Mouse (Mus musculus): Measurements from ENCODE around the gene Cd4.
A peak's percentile ranks its signal among the peaks of the same experiment; 100 is the strongest.

Cd4 gene

DNA sequence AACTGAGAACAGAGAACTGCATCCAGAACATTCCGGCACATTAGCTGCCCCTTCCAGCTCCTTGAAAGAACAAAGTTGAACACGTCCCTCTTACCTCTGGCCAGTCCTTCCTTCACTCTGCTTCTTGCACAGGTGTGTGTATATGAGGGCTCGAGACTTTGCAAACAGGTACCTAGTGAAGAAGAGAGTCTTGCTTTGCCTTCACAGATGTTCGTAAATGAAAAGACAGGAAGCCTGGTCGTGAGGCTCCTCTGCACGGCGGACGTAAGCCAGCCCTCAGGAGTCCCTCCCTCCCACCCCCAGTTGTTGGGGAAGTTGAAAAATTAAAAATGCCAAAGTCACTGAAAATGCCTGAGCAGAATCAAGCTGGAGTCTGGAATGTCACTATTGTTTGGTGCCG lies at the start of gene Cd4:
TSS of gene Cd4 (minus strand) at position 236 of the 400 bp plus-strand sequence.
- DNase-seq (ENCODE audit: low read depth), result no peak

- no peak for DNase-seq (ENCODE audit: low read depth)
Observed at GRCm38 (mm10) chr6:124937493-124937892, 49.5 kb upstream of the Cd4 start.

DNA sequence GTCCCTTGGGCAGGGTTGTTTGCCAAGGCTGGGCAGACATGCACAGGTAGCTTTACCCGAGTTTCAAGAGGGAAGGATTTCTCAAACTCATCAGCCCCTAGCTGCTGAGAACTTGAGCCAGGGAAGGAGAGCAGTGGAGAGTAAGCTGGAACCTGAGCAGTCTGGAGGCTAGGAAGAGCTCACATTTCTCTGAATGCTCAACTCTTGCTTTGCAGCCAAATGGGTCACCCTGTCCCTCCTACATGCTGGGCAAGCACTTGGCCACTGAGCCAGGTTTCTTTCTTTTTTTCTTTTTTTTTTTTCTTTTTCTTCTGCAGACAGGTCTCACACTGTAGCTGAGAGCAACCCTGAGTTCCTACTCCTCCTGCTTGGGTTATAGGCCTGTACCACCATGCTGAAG lies 48.7 kb upstream of the Cd4 start:
- no peak for DNase-seq (ENCODE audit: low read depth)

DNA sequence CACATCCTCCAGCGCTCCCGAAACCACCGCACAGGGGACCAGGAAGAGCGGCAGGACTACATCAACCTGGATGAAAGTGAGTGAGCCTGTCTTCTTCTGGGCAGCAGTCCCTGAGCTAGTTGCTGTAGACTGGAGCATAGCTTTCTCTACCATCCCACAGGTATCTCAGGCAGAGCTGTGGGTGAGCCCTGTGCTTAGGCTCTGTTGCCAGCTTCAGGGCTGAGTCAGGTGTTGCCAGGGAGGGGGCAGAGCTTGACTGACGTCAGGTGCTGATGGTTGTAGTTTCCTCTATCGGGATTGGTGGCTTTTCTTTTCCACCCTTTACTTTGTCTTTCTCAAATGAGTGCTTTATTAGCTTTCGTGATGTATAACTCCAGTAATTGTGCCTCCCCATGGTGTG lies 46.6 kb upstream of the Cd4 start:
- no peak for DNase-seq (ENCODE audit: low read depth)

DNA sequence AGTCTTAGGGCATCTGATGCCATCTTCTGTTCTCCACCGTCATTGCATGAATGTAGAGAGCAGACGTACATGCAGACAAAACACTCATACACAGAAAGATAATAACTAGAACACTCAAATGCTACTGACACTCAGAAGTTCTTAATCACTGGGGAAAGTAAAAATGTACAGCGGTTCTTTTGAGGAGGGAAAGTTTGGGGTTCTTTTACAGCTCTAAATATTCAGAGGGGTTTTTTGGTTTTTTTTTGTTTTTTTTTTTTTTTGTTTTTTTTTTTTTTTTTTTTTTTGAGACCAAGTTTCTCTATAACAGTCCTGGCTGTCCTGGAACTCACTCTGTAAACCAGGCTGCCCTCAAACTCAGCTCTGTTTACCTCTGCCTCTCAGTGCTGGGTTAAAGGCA lies 45.1 kb upstream of the Cd4 start:
- DNase-seq (ENCODE audit: low read depth), result peak; percentile 23

- DNase-seq (ENCODE audit: low read depth), result no peak
Observed at GRCm38 (mm10) chr6:124932314-124932695, 44.3 kb upstream of the Cd4 start.

DNA sequence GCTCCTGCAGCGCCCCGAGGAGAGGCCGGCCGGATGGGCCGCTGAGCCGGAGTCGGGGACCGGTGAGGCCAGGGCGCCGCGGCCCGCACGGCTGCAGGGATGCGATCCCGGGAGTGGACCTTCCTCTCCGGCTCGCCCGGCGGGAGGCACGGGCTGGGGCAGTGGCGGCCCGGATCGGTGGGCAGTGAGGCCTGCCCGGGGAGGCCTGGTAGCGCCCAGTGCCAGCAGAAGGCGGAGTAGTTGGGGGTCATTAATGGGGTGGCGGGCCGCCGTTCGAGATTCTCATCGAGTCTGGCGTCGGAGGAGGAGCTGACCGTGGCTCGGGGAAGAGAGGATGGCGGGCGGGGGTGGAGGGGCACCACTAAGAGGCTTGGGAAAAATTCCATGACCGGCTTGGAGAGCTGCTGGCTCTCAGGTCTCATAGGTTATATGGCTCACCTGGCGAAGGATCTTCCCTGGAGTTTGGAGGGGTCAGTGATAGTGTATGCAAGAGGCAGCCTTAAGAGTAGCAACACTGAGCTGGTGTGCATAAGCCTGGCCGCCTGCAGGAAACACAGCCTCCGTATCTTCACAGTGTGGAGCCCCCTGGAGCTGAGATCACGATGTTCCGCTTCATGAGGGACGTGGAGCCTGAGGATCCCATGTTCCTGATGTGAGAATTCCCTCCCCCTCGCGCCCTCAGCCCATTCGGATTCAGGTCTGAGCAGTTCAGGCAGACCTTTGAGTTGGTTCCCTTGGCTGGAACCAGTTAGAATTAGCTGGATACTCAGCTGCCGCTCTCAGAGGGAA lies 43.7 kb upstream of the Cd4 start:
- peak; percentile 56 for DNase-seq (ENCODE audit: low read depth)

DNA sequence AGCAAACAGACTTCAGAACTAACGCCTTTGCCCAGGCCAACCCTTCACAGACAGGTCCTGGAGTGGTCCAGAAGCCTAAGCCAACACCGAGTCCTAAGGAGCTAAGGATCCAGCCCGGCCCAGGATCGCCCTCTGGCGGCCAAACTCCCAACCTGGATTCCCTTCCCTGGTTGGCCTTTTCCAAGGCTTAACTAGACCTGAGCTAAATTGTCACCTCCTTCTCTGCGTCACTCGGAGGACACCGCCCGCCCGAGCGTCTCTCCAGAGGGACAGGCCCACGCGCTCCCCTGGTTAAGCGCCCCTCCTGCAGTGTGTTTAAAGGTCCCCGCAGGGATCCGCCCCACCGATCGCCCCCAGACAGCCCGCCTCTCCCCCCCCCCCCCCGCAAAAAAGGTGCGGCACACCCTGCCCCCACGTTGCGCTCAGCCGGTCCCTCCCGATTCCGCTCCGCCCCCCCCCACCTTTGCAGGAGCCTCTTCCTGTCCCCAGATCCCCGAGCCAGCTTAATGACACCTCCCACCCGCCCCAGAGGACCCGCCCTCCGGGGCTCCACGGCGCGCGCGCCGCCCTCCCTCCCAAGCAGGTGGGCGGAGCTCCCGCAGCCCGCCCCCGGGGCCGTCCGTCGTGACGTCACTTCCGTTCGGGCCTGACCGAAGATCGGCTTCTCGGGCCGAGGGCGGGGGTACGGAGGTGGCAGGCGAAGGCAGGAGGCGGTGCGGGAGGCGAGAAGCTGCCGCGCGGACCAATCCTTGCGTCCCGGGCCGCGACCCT lies 42.9 kb upstream of the Cd4 start, which contains the start of gene Mlf2:
TSS of gene Mlf2 (plus strand) at position 633 of the 771 bp plus-strand sequence.
- peak; percentile 98 for DNase-seq (ENCODE audit: low read depth)

DNA sequence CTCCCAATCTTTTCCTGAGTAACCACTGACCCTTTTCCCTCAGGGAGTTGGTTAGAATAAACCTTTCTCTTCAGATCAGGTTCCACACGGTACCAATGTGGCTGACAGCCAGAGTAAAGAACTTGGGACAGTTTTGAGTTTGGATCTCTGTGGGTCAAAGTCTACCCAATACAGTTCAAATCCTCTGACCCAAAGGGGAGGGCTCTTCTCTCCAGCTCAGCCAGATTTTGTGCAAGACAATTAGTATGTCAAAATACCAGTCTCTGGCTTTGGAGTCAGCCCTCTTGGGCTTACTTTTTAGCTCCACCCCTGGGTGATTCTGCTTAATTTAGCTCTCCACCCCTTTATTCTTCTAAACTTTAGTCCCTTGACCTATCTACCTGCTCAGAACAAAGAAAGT lies 42.2 kb upstream of the Cd4 start:
- DNase-seq (ENCODE audit: low read depth), result no peak

- DNase-seq (ENCODE audit: low read depth), result peak; percentile 29
Observed at GRCm38 (mm10) chr6:124925941-124926340, 37.9 kb upstream of the Cd4 start.

- DNase-seq (ENCODE audit: low read depth), result no peak
Observed at GRCm38 (mm10) chr6:124925173-124925793, 37.3 kb upstream of the Cd4 start.

DNA sequence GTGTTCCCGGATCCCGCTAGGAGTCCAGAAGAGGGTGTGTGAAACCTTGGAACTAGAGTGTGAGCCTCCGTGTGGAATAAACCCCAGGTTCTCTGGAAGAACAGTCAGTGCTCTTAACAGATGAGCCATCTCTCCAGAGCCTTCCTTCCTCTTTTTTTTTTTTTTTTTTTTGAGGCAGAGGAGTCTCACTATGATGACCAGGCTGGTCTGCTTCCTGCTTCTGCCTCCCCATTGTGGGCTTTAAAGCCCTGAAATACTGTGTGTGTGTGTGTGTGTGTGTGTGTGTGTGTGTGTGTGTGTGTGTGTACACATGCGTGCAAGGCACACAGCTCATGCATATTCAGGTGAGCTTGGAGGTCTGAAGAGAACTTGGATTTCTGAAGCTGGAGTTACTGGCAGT lies 33.5 kb upstream of the Cd4 start:
- DNase-seq (ENCODE audit: low read depth), result peak; percentile 85

DNA sequence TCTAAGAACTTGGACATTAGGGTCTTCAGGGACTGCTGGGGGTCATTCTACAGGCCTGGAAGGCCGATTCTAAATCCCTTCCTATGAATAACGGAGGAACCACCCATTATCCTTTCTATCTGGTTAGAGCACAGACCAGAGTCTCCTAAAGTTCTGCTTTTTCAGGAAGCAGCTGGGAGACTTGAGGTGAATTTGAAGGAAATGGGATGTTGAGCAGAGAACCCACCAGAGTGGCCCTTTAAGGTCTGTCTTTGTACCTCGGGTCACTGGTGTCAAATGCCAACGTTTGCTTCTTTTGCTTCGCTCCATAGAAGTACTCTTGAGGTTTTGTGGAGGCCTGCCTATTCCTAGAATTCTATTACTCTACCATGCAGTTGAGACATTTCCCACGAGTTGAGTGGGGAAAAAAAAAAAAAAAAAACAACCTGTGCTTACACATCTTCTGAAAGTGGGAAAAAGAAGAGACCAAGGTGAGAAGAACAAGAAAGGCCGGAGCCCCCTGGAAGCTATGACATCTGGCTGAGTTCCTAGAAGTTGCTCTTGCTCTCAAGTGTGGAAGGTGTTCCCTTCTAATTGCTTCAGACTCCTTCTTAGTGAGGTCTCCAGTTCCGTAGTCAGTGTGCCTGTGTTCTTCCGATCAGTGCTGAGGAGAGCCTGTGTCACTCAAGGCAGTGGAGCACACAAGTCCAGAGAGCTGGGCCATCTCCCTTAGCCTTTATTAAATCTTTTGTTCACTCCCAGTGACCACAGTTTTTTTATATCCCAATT lies 32.5 kb upstream of the Cd4 start:
- peak; percentile 55 for DNase-seq (ENCODE audit: low read depth)

DNA sequence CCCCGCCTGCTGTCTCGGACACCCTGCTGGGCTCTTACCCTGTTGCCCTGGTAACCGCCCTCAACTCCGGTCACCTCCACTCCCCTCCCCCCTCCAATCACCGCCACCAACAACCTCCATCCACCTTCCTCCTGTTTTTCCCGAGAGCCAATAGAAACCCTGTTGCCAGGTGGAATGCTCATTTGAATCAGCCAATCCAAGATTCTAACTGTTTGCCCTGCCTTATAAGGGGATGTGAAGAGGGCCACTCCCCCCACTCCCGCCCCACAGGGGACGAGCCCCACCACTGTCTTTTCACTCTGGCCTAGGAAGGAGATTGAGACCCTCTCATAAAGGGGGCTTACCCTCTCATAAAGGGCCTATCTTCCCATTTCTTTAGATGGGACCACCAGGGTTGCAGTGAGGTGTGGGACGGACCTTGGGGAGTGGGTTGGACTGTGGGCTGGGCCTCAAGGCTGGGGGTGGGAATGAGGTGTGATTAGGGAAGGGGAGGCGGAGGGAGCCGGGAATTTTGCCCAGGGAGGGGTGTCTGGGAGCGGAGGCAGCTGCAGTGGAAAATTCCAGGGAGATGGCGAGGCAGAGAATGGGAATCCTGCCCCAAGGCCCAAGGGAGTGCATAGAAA lies 31.8 kb upstream of the Cd4 start, which contains the start of gene Ptms:
TSS of gene Ptms (minus strand) at position 409 of the 623 bp plus-strand sequence.
- peak; percentile 95 for DNase-seq (ENCODE audit: low read depth)

- no peak for DNase-seq (ENCODE audit: low read depth)
Observed at GRCm38 (mm10) chr6:124918890-124919627, 31.0 kb upstream of the Cd4 start.

DNA sequence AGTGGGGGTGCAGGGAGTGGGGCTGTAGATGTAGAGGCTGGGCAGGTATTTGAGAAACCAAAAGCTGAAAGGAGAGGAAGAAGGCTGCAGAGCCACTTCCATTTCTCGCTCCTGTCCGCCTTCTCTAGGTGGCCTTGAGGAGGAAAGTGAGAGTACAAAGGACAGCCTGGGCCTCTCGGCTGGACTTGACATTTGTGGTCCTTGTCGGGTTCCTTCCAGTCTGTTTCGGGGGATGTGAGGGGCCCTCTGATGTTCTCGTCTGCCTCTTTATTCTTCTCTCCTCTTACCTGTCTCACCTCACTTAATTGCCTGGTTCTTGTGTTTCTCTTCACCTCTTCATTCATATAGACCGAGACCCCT lies 30.3 kb upstream of the Cd4 start:
- no peak for DNase-seq (ENCODE audit: low read depth)

GRCm38 (mm10) chr6:124917518-124918330 lies 29.7 kb upstream of the Cd4 start:
- peak; percentile 93 for DNase-seq (ENCODE audit: low read depth)

- peak; percentile 59 for DNase-seq (ENCODE audit: low read depth)
Observed at GRCm38 (mm10) chr6:124916695-124917517, 28.9 kb upstream of the Cd4 start.
